Mouse (Mus musculus) embryonic facial prominence, embryonic 12.5 days (tissue): ENCODE results near the gene Jph3. TPM values are rescaled to one million over a fixed set of nuclear protein-coding genes. Genes with fewer than 3 reads are reported as not detected.

Experiments
- ATAC-seq: fragments of 200-750 bp; cut with Nextera tagmentation; 2 replicates; pipeline ENCODE4 v1.8.0; 2017; ENCODE audit not compliant: insufficient number of reproducible peaks, insufficient read depth, low FRiP score, low TSS enrichment
- H3K27ac ChIP-seq: fragments of 300-500 bp; sonication (generic); 2 replicates; pipeline ENCODE4 v1.5.1; 2016; ENCODE audit warnings: mild to moderate bottlenecking
- H3K27me3 ChIP-seq: fragments of 300-500 bp; sonication (generic); 2 replicates; pipeline ENCODE4 v1.6.1; 2016; ENCODE audit warnings: mild to moderate bottlenecking, moderate library complexity
- H3K36me3 ChIP-seq: fragments of 300-500 bp; sonication (generic); 2 replicates; pipeline ENCODE4 v1.6.1; 2016; ENCODE audit warnings: mild to moderate bottlenecking
- H3K4me1 ChIP-seq: fragments of 300-500 bp; sonication (generic); 2 replicates; pipeline ENCODE4 v1.6.1; 2016
- H3K4me2 ChIP-seq: fragments of 300-500 bp; sonication (generic); replicated peaks from 2 replicates; pipeline ENCODE4 v1.6.1; 2016; ENCODE audit warnings: mild to moderate bottlenecking, moderate library complexity
- H3K4me3 ChIP-seq: fragments of 300-500 bp; sonication (generic); 2 replicates; pipeline ENCODE4 v1.5.1; 2016; ENCODE audit warnings: mild to moderate bottlenecking
- H3K9ac ChIP-seq: fragments of 300-500 bp; sonication (generic); 2 replicates; pipeline ENCODE4 v1.6.1; 2016; ENCODE audit warnings: mild to moderate bottlenecking, moderate library complexity
- H3K9me3 ChIP-seq: fragments of 300-500 bp; sonication (generic); 2 replicates; pipeline ENCODE4 v1.6.1; 2016; ENCODE audit warnings: mild to moderate bottlenecking, moderate library complexity
- WGBS: fragments of 180-500 bp; shearing (Covaris S2); methylation state at CpG from one replicate; pipeline ENCODE4 v1.1.7; 2016; 5-methylcytosine and 5-hydroxymethylcytosine counted together
- polyA plus RNA-seq: library from polyadenylated mRNA; unstranded; fragments of >200 nt; fragmentation: Nextera tagmentation; extraction: Ambion mirVana; gene quantifications from 2 replicates; pipeline ENCODE4 v1.2.1, GENCODE M21; 2016

Jph3 gene
- polyA plus RNA-seq, 1 experiment from 2014 or later = 6.7 TPM

- WGBS = 24% methylated on average over 10 of the region's 10 CpGs
- no peaks in the 10 kb centered on the region for H3K27me3 ChIP-seq
- ATAC-seq = no peak
- no peak overlapping the region for H3K27ac ChIP-seq
- H3K9me3 ChIP-seq = no peaks in the 10 kb centered on the region
- H3K9ac ChIP-seq = no peak overlapping the region
- H3K4me3 ChIP-seq = no peak overlapping the region
- H3K36me3 ChIP-seq = no peaks in the 10 kb centered on the region
- no peak overlapping the region for H3K4me2 ChIP-seq
- no peaks in the 10 kb centered on the region for H3K4me1 ChIP-seq
Observed at GRCm38 (mm10) chr8:121761480-121761879, 32.1 kb downstream of the Jph3 start.

GRCm38 (mm10) chr8:121762999-121763699 lies 33.7 kb downstream of the Jph3 start:
- no peak overlapping the region for H3K4me2 ChIP-seq
- no peak overlapping the region for H3K9ac ChIP-seq
- ATAC-seq = no peak
- H3K4me1 ChIP-seq = no peaks in the 10 kb centered on the region
- H3K4me3 ChIP-seq = no peak overlapping the region
- WGBS = 48% methylated on average over 7 of the region's 7 CpGs
- no peaks in the 10 kb centered on the region for H3K36me3 ChIP-seq
- no peaks in the 10 kb centered on the region for H3K9me3 ChIP-seq
- no peaks in the 10 kb centered on the region for H3K27me3 ChIP-seq
- H3K27ac ChIP-seq = 0 out of 2 replicates have a peak overlapping the region, but pooled peaks have one; percentile 36

DNA sequence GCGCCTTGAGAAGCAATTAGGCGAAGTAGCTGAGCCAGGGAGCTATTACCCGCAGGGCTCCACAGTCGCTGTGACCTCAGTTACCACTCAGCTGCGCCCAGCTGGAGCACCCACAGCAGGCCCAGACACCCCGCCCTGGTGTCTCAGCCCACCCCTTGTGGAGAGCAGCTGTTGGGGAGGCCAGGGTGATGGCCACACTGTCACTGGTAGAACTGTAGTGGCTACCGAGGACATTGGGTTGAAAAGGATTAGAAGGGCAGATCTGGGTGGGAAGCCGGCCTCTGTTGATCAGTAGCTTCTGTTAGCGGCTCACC lies 34.2 kb downstream of the Jph3 start:
- Histone ChIP-seq H3K9me3 (no peaks in the 10 kb centered on the region), H3K36me3 (no peaks in the 10 kb centered on the region), H3K9ac (no peak overlapping the region), H3K27me3 (no peaks in the 10 kb centered on the region), H3K4me1 (no peaks in the 10 kb centered on the region), H3K4me2 (no peak overlapping the region), H3K27ac (peak overlapping the region; percentile 36; the same call in 1 of the 2 replicates), H3K4me3 (no peak overlapping the region)
- no peak for ATAC-seq
- WGBS = 61% methylated on average over 9 of the region's 9 CpGs

DNA sequence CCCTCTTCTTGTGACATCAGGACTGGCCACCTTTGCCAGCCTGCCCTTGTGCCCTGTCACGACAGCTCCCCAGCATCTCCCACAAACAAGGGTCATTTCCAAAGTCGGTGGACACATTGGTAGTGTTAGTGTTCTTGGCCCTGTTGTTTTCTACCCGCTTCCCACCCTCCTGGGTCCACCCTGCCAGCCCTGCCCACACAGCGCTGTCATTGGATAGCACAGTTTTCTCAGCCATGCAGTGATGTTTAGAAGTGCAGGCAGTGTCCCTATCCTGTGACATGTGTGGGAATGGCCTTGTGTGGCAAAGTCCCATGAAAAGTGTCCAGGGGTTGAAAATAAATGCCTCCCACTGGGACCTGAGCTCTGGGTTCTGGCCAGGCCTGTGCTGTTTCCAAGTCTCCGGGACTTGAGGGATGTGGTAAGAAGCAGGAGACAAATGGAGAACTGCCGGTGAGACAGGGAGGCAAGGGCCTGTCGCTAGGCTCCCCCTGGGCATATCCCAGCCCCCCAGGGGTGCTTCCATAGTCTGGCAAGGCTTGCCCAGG lies 36.2 kb downstream of the Jph3 start:
- no peak for ATAC-seq
- Histone ChIP-seq H3K36me3 (no peaks in the 10 kb centered on the region), H3K27ac (no peak overlapping the region), H3K9ac (no peak overlapping the region), H3K4me1 (no peaks in the 10 kb centered on the region), H3K4me2 (no peak overlapping the region), H3K9me3 (no peaks in the 10 kb centered on the region), H3K4me3 (no peak overlapping the region), H3K27me3 (no peaks in the 10 kb centered on the region)
- WGBS = 74% methylated on average over 7 of the region's 7 CpGs

- no peak overlapping the region for H3K4me3 ChIP-seq
- no peaks in the 10 kb centered on the region for H3K9me3 ChIP-seq
- WGBS = 55% methylated on average over 3 of the region's 3 CpGs
- no peaks in the 10 kb centered on the region for H3K36me3 ChIP-seq
- no peak overlapping the region for H3K4me2 ChIP-seq
- no peak for ATAC-seq
- H3K27me3 ChIP-seq = no peaks in the 10 kb centered on the region
- peaks cover 8% of the 10 kb centered on the region; the same call in 1 of the 2 replicates for H3K4me1 ChIP-seq
- H3K27ac ChIP-seq = no peak overlapping the region
- no peak overlapping the region for H3K9ac ChIP-seq
Observed at GRCm38 (mm10) chr8:121769095-121769494, 39.7 kb downstream of the Jph3 start.

DNA sequence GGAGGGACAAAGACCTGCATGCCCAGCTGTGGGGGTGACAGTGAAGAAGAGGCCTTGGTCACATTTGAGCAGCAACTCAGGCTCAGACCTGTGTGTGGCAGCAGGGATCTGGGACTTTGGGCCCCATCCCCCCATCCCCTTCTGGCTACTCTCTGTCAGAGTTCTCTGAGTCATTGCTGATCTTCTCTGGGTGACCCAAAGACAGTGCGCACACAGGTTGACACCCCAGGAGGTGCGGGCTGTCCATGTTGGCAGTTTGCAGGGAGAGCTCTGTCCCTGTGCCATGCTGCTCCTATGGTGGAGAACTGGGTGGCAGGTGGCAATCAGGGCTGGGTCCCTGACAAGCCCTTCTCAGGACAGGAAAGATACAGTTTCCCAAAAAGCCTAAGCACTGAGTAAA lies 40.2 kb downstream of the Jph3 start:
- no peak overlapping the region for H3K9ac ChIP-seq
- H3K4me2 ChIP-seq = no peak overlapping the region
- H3K4me1 ChIP-seq = peaks cover 8% of the 10 kb centered on the region; the same call in 1 of the 2 replicates
- H3K27me3 ChIP-seq = no peaks in the 10 kb centered on the region
- ATAC-seq = no peak
- no peak overlapping the region for H3K27ac ChIP-seq
- H3K36me3 ChIP-seq = no peaks in the 10 kb centered on the region
- H3K4me3 ChIP-seq = no peak overlapping the region
- no peaks in the 10 kb centered on the region for H3K9me3 ChIP-seq
- 95% methylated on average over 2 of the region's 2 CpGs for WGBS

- Histone ChIP-seq H3K4me2 (no peak overlapping the region), H3K27me3 (no peaks in the 10 kb centered on the region), H3K27ac (no peak overlapping the region), H3K36me3 (no peaks in the 10 kb centered on the region), H3K4me3 (no peak overlapping the region), H3K4me1 (peaks cover 8% of the 10 kb centered on the region; the same call in 1 of the 2 replicates), H3K9ac (no peak overlapping the region), H3K9me3 (no peaks in the 10 kb centered on the region)
- WGBS = 26% methylated on average over 19 of the region's 19 CpGs
- ATAC-seq = no peak
Observed at GRCm38 (mm10) chr8:121770845-121771752, 41.7 kb downstream of the Jph3 start.

DNA sequence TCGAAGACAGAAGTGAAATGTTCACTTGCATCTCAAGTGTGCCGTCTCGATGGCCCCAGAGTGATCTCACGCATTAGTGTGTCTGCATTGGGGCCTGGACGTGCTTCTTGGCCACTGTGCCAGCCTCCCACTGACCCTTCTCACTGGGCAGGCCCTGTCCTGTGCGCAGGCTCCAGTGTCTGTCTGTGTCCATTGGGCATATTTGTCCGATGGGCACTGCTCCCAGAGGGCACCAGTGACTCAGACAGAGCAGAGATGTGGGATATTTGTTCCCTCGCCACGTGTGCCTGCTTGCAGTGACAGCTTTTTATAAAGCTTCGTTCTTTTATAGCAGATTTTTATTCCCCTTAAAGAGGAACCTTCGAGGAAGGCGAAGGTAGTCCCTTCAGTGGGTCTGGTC lies 44.5 kb downstream of the Jph3 start:
- Histone ChIP-seq H3K36me3 (no peaks in the 10 kb centered on the region), H3K4me1 (peaks cover 8% of the 10 kb centered on the region; the same call in 1 of the 2 replicates), H3K9ac (no peak overlapping the region), H3K27ac (no peak overlapping the region), H3K9me3 (no peaks in the 10 kb centered on the region), H3K27me3 (no peaks in the 10 kb centered on the region), H3K4me3 (no peak overlapping the region), H3K4me2 (no peak overlapping the region)
- WGBS = 84% methylated on average over 12 of the region's 12 CpGs
- ATAC-seq = no peak

DNA sequence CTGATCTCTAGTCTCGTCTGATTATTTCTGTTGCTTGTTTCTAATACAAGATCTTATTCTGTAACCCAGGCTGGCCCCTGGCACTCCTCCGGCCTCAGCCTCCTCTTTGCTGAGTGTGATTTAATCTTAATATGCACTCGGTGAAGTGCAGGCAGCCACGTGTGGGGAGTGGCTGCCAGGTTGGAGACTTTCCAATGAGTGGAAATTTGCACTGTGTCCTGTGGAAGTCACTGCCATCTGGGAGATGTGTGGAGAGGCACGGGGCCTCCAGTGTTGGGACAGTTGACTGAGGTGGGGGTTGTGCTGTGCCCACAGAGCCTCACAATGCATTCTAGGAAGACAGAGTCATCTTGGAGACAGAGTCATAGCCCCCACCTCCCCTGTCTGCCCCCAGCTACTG lies 53.1 kb downstream of the Jph3 start:
- H3K4me3 ChIP-seq = no peak overlapping the region
- no peak for ATAC-seq
- no peaks in the 10 kb centered on the region for H3K27me3 ChIP-seq
- 75% methylated on average over 5 of the region's 5 CpGs for WGBS
- H3K9me3 ChIP-seq = no peaks in the 10 kb centered on the region
- no peak overlapping the region for H3K9ac ChIP-seq
- no peaks in the 10 kb centered on the region for H3K36me3 ChIP-seq
- H3K27ac ChIP-seq = no peak overlapping the region
- no peak overlapping the region for H3K4me2 ChIP-seq
- no peaks in the 10 kb centered on the region for H3K4me1 ChIP-seq

DNA sequence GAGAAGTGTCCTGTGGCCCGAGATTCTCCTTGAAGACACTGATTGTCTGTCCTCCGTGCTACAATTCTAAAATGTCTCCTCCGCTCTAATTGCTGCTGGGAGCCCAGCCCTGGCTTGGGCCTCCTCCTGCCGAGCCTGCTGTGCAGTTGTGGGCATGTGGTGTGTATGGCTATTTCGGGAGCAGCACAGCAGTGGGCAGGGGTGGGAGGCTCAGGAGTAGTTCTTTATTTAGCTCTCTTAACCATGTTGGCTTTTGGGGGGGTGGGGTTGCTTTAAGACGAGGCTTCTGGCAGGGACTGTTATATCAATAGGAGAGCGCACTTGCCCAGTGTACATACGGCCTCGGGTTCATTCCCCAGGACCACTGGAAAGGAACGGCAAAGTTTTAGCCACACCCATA lies 57.1 kb downstream of the Jph3 start:
- no peak for ATAC-seq
- H3K4me1 ChIP-seq = no peaks in the 10 kb centered on the region
- WGBS = 50% methylated on average over 10 of the region's 10 CpGs
- H3K27ac ChIP-seq = no peak overlapping the region
- no peaks in the 10 kb centered on the region for H3K36me3 ChIP-seq
- no peaks in the 10 kb centered on the region for H3K9me3 ChIP-seq
- no peaks in the 10 kb centered on the region for H3K27me3 ChIP-seq
- H3K9ac ChIP-seq = no peak overlapping the region
- no peak overlapping the region for H3K4me2 ChIP-seq
- no peak overlapping the region for H3K4me3 ChIP-seq

DNA sequence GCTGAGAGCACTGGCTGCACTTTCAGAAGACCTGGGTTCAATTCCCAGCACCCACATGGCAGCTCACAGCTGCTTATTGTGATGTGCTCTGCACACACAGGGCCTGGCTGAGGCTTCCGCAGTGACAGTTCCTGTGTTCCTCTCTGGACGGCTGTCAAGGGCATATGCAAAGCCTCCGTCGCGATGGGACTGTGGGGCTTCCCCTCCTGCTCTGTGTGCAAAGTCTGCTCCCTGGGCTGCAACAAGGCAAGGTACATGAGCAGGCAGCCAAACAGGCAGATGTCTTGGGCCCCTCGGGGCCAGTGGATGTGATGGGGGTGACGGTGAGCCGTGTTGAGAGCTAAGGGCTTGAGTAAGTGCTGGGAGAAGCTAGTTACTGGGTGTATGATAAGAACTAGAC lies 59.4 kb downstream of the Jph3 start:
- Histone ChIP-seq H3K27me3 (no peaks in the 10 kb centered on the region), H3K4me1 (no peaks in the 10 kb centered on the region), H3K9ac (no peak overlapping the region), H3K36me3 (no peaks in the 10 kb centered on the region), H3K27ac (no peak overlapping the region), H3K9me3 (no peaks in the 10 kb centered on the region), H3K4me2 (no peak overlapping the region), H3K4me3 (no peak overlapping the region)
- ATAC-seq = no peak
- 84% methylated on average over 8 of the region's 8 CpGs for WGBS

DNA sequence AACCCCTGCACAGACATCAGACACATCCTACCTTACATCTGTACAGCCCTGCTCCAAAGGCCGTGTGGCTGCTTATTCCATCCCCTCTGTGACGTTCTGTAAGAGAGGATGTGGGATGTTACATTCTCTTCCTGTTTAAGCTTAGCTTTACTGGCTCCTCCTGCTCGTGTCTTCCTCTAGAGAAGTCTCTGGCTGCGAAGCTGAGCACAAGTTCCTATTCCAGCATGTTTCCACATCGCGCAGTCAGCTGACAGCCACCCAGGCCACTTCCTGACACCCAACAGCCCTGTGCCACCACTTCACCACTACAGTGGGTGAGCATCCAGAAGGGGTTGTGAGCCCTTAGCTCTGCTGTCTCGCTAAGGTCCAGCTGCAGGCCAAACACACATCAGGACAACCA lies 62.7 kb downstream of the Jph3 start:
- 83% methylated on average over 7 of the region's 7 CpGs for WGBS
- Histone ChIP-seq H3K27ac (no peak overlapping the region), H3K27me3 (no peaks in the 10 kb centered on the region), H3K4me3 (no peak overlapping the region), H3K9ac (no peak overlapping the region), H3K4me2 (no peak overlapping the region), H3K9me3 (no peaks in the 10 kb centered on the region), H3K4me1 (no peaks in the 10 kb centered on the region), H3K36me3 (peaks cover 26% of the 10 kb centered on the region)
- ATAC-seq = no peak
